ENCODE assay signal across 13 mouse cellular contexts in the genomic region with DNA sequence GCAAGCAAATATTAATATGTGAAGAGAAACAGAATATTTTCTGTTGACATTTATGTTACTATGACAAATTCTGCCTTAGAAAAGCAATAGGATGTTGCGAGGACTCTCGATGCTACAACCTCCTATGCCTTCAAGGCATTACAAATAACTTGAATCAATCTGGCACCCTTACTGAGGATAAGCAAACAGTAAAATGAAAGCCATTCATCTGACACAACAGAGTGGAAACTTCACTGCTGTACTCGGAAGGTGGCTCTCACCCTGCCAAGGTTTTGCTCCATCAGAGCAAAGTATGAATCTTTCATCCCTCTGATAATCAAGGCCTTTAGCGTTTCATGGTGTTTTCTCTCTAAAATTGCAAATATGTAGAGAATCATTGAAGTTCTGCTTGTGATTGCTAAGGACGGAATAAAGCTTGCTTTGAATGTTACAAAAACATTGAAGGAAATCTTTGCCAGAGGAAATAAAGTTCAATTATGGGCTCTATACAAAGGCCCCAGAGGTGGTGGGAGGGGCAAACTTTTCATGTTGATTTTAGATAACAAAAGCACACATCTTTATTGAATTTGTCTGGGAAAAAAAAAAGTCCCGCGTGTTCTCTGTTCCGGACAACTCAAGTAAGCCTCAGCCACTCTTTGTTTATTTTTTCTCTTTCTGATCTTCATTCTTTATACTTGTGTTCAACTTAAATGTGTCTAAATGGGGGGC.
"Had no signal": no experiment of that assay in that cellular context is flagged by ENCODE, and none has a peak within 500 bp of the region (broad histone marks: within the 10 kb centered on the region; RNA-seq: fewer than 3 reads in every experiment).

No protein-coding gene starts in this region.

- H3K4me3 ChIP-seq: layer of hippocampus, adult 2 months; limb, embryonic 13.5 days; liver, embryonic 13.5 days; midbrain, embryonic 13.5 days; myocyte; neural tube, embryonic 15.5 days had no signal

- H3K27me3 ChIP-seq: limb, embryonic 13.5 days; liver, embryonic 13.5 days; midbrain, embryonic 13.5 days; neural tube, embryonic 15.5 days had no signal

- H3K36me3 ChIP-seq: limb, embryonic 13.5 days; liver, embryonic 13.5 days; midbrain, embryonic 13.5 days; neural tube, embryonic 15.5 days had no signal

- H3K27ac ChIP-seq: layer of hippocampus, adult 2 months; limb, embryonic 13.5 days; liver, embryonic 13.5 days; midbrain, embryonic 13.5 days; neural tube, embryonic 15.5 days had no signal

- ATAC-seq: midbrain, embryonic 13.5 days had no signal

- H3K9ac ChIP-seq: limb, embryonic 13.5 days; liver, embryonic 13.5 days; midbrain, embryonic 13.5 days; neural tube, embryonic 15.5 days had no signal

- H3K4me1 ChIP-seq: limb, embryonic 13.5 days; liver, embryonic 13.5 days; midbrain, embryonic 13.5 days; neural tube, embryonic 15.5 days had no signal

- H3K9me3 ChIP-seq: limb, embryonic 13.5 days; liver, embryonic 13.5 days; midbrain, embryonic 13.5 days; neural tube, embryonic 15.5 days had no signal

- DNase-seq: kidney, adult 18-20 months; kidney, postnatal 14 days; left cerebral cortex, postnatal 4 days; liver, embryonic 13.5 days; lung, adult 18-20 months; lung, postnatal 10 days; thymus, adult 2 months; thymus, postnatal 25 days had no signal

- H3K4me2 ChIP-seq: limb, embryonic 13.5 days; liver, embryonic 13.5 days; midbrain, embryonic 13.5 days; neural tube, embryonic 15.5 days had no signal
